17 mouse cellular contexts compared by ENCODE assay signal in the genomic region with DNA sequence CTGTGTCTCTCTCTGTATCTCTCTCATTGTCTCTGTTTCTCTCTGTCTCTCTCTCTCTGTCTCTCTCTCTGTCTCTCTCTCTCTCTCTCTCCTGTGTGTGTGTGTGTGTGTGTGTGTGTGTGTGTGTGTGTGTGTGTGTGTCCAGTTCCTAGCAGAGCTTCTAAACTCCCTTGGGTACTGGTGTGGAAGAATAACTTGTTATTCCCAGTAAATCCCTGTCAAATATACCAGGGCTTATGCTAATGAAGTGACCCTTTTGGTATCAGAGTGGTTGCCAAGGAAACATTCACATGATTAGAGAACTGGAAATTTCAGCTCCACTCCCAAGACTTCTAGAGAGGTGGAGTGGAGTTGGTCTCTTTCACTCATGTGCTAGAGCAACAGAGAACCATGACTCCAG.
"Had no signal": no experiment of that assay in that cellular context is flagged by ENCODE, and none has a peak within 500 bp of the region (broad histone marks: within the 10 kb centered on the region; RNA-seq: fewer than 3 reads in every experiment).

No protein-coding gene starts in this region.

- ATAC-seq: liver, postnatal 0 days had no signal

- H3K4me1 ChIP-seq: intestine, embryonic 15.5 days; liver, embryonic 13.5 days; lung, embryonic 15.5 days; megakaryocyte, embryonic 14.5 days; neural tube, embryonic 12.5 days; stomach, embryonic 15.5 days had no signal

- H3K4me2 ChIP-seq: intestine, embryonic 15.5 days; limb, embryonic 12.5 days; liver, embryonic 13.5 days; lung, embryonic 15.5 days; neural tube, embryonic 12.5 days; stomach, embryonic 15.5 days had no signal

- H3K27me3 ChIP-seq: intestine, embryonic 15.5 days; limb, embryonic 12.5 days; liver, embryonic 13.5 days; lung, embryonic 15.5 days; megakaryocyte, embryonic 14.5 days; neural tube, embryonic 12.5 days; stomach, embryonic 15.5 days had no signal

- H3K27ac ChIP-seq: intestine, embryonic 15.5 days; layer of hippocampus, adult 2 months; limb, embryonic 12.5 days; liver, embryonic 13.5 days; lung, embryonic 15.5 days; macrophage; neural tube, embryonic 12.5 days; stomach, embryonic 15.5 days had no signal

- DNase-seq: kidney, adult 2 months; kidney, postnatal 4 days; liver; liver, embryonic 13.5 days; liver, postnatal 0 days; lung, postnatal 14 days; right cerebral cortex, postnatal 14 days; thymus, adult 2 months; thymus, postnatal 25 days had no signal

- H3K9ac ChIP-seq: intestine, embryonic 15.5 days; limb, embryonic 12.5 days; liver, embryonic 13.5 days; liver, postnatal 0 days; lung, embryonic 15.5 days; neural tube, embryonic 12.5 days; stomach, embryonic 15.5 days had no signal

- H3K36me3 ChIP-seq: intestine, embryonic 15.5 days; limb, embryonic 12.5 days; liver, embryonic 13.5 days; lung, embryonic 15.5 days; neural tube, embryonic 12.5 days; stomach, embryonic 15.5 days had no signal

- H3K4me3 ChIP-seq: intestine, embryonic 15.5 days; layer of hippocampus, adult 2 months; limb, embryonic 12.5 days; liver, embryonic 13.5 days; lung, embryonic 15.5 days; megakaryocyte, embryonic 14.5 days; neural tube, embryonic 12.5 days; stomach, embryonic 15.5 days had no signal

- H3K9me3 ChIP-seq: intestine, embryonic 15.5 days; liver, embryonic 13.5 days; lung, embryonic 15.5 days; neural tube, embryonic 12.5 days; stomach, embryonic 15.5 days had no signal
